Mouse (Mus musculus): ENCODE results near the gene Por.

GRCm38 (mm10) chr5:135702682-135703192, 32.9 kb downstream of the Por start:
- TF ChIP-seq POLR2A (IDR thresholded peaks at IDR 0.05; ENCODE audit: low read depth, low read length) (no peak), CTCF (IDR thresholded peaks at IDR 0.05; ENCODE audit: extremely low read depth, insufficient read depth, insufficient read length, insufficient replicate concordance) (peak; percentile 37; the same call in 1 of the 2 replicates)

All from spleen, adult 2 months (tissue).